Mouse (Mus musculus) kidney, embryonic 16.5 days (tissue): ENCODE measurements around the gene Tns1. TPM values are rescaled to one million over a fixed set of nuclear protein-coding genes. Genes with fewer than 3 reads are reported as not detected.
A peak's percentile ranks its signal among the peaks of the same experiment; 100 is the strongest.
"Not testable (repeated sequence)": the region's sequence is repeated elsewhere in the genome, so short reads cannot be mapped to it uniquely, and the experiment has no call there.

ENCODE experiments used
- ATAC-seq: fragments of 200-750 bp; cut with Nextera tagmentation; 2 replicates; pipeline ENCODE4 v1.8.0; 2017; ENCODE audit warnings: moderate TSS enrichment; ENCODE audit not compliant: low FRiP score, low TSS enrichment
- H3K27ac ChIP-seq: fragments of 300-500 bp; sonication (generic); 2 replicates; pipeline ENCODE4 v1.5.1; 2014; ENCODE audit warnings: low read length
- H3K27me3 ChIP-seq: fragments of 300-500 bp; sonication (generic); 2 replicates; pipeline ENCODE4 v1.6.1; 2014; ENCODE audit warnings: low read length, control low read depth, mixed read lengths; ENCODE audit not compliant: insufficient read depth
- H3K36me3 ChIP-seq: fragments of 300-500 bp; sonication (generic); 2 replicates; pipeline ENCODE4 v1.6.1; 2014; ENCODE audit warnings: low read length, control low read depth, mixed read lengths; ENCODE audit not compliant: insufficient read depth
- H3K4me1 ChIP-seq: fragments of 300-500 bp; sonication (generic); 2 replicates; pipeline ENCODE4 v1.6.1; 2014; ENCODE audit warnings: low read length, control low read depth, mixed read lengths; ENCODE audit not compliant: insufficient read depth
- H3K4me2 ChIP-seq: fragments of 300-500 bp; sonication (generic); replicated peaks from 2 replicates; pipeline ENCODE4 v1.6.1; 2014; ENCODE audit warnings: low read depth, low read length
- H3K4me3 ChIP-seq: fragments of 300-500 bp; sonication (generic); 2 replicates; pipeline ENCODE4 v1.5.1; 2014; ENCODE audit warnings: mild to moderate bottlenecking, low read length
- H3K9ac ChIP-seq: fragments of 300-500 bp; sonication (generic); replicated peaks from 2 replicates; pipeline ENCODE4 v1.6.1; 2014; ENCODE audit warnings: low read length
- H3K9me3 ChIP-seq: fragments of 300-500 bp; sonication (generic); 2 replicates; pipeline ENCODE4 v1.6.1; 2016; ENCODE audit warnings: low read length, control low read depth
- WGBS: fragments of 180-500 bp; shearing (Covaris S2); extraction: QIAGEN DNeasy Blood & Tissue Kit; methylation state at CpG from one replicate; pipeline ENCODE4 v1.1.7; 2014; 5-methylcytosine and 5-hydroxymethylcytosine counted together
- polyA plus RNA-seq: library from polyadenylated mRNA; unstranded; fragments of >200 nt; fragmentation: Nextera tagmentation; extraction: Ambion mirVana; gene quantifications from 2 replicates; pipeline ENCODE4 v1.2.1, GENCODE M21; 2015

Gene Tns1
- 77.3 and 78.3 TPM in 2 replicates for polyA plus RNA-seq

DNA sequence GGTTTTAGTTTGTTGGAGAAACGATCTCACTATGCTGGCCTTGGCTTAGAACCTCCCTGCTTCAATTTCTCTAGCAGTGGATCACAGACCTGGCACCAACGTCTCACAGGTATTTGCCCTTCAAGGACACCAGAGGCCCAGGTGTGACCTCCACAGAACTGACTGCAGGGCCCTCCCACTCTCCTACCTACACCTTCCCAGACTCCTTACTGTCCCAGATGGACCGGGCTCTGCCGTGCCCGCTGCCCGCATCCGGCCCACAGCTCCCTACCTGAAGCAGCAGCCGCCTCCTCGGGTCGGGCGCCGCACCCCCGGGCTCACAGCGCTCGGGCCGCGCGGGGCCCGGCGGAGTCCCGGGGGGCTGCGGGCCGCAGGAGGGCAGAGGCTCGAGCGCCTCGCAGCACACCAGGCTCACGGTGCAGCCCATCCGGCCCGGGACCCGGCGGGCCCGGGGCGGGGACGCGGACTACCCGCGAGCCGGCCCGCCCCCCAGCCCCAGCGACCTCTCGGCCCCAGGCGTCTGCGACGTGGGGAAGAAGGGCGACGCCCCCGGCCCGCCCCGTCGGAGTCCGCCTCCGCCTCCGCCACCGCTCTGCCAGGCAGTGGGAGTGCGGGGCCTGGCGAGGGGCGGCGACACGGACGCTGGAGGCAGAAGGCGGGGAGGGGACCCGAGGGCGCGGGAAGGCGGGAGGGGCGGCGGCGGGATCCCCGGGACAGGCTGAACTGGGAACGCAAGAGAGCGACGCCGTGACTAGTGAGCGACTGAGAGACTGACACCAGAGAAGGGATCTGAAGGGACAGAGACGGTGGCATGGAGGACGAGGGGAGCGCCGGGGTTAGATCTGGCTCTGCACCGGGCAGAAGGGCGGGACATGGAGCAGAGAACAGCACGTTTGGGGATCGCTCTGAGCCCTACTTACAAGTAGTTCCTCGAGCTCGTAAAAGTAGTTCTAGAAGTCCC is at the start of gene Tns1:
Gene Tns1 (minus strand): TSS at position 429 of the 961 bp plus-strand sequence.
- H3K36me3 ChIP-seq = no peaks in the 10 kb centered on the region
- H3K4me3 ChIP-seq = peak within 1 kb of the TSS; percentile 58
- under 1% methylated on average over 77 of the region's 84 CpGs for WGBS
- peak; percentile 67 for ATAC-seq
- no peaks in the 10 kb centered on the region for H3K9me3 ChIP-seq
- H3K4me1 ChIP-seq = peaks cover 18% of the 10 kb centered on the region
- H3K27ac ChIP-seq = peak within 1 kb of the TSS; percentile 51; the same call in 1 of the 2 replicates
- H3K27me3 ChIP-seq = 0 out of 2 replicates have a peak, but pooled peaks cover 3% of the 10 kb centered on the region
- peak within 1 kb of the TSS; percentile 98 for H3K4me2 ChIP-seq
- H3K9ac ChIP-seq = peak within 1 kb of the TSS; percentile 77

DNA sequence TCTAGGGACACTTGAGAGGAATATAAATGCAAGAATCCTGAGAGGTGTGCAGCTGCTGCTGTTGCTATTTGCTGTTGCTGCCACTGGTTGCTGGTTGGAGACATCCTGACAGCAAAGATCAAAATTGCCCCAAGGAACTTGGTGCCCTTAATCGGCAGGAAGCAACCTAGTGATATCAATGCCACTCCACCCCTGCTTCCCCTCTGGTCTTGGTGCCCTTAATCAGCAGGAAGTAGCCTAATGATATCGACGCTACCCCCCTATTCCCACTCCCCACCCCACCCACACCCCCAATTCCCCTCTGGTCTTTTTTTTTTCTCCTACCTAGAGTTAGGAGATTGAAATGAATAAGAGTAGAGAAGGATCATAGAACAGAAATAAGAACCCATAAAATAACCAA is 48.5 kb upstream of the Tns1 start:
- no peak overlapping the region for H3K27ac ChIP-seq
- WGBS = 83% methylated on average over 3 of the region's 3 CpGs

DNA sequence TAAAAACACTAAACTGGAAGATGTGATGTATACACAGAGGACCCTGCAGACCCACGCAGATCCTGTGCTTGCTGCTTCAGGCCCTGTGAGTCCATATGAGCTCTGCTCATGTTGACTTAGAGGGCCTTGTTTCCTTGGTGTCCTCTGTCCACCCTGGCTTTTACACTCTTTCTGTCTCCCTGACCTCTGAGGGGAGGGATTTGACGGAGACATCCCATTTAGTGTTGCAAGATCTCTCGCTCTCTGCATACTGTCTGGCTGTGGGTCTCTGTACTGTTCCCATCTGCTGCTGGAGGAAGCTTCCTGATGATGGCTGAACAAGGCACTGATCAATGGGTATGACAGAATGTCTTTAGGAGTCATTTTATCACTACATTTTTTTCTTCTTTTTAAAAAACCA is 45.5 kb upstream of the Tns1 start:
- no peak overlapping the region for H3K9ac ChIP-seq
- no peak for ATAC-seq
- no peaks in the 10 kb centered on the region for H3K36me3 ChIP-seq
- no peak overlapping the region for H3K4me3 ChIP-seq
- no peaks in the 10 kb centered on the region for H3K9me3 ChIP-seq
- WGBS = 91% methylated on average over 3 of the region's 3 CpGs
- H3K27me3 ChIP-seq = no peaks in the 10 kb centered on the region
- H3K4me1 ChIP-seq = no peaks in the 10 kb centered on the region
- H3K4me2 ChIP-seq = no peak overlapping the region
- H3K27ac ChIP-seq = no peak overlapping the region

More for the DNA sequence above, 48.5 kb upstream of the Tns1 start:
- Histone ChIP-seq H3K27me3 (no peaks in the 10 kb centered on the region), H3K9me3 (no peaks in the 10 kb centered on the region), H3K36me3 (no peaks in the 10 kb centered on the region), H3K4me2 (no peak overlapping the region), H3K4me3 (no peak overlapping the region), H3K9ac (no peak overlapping the region), H3K4me1 (no peaks in the 10 kb centered on the region)
- ATAC-seq = no peak

DNA sequence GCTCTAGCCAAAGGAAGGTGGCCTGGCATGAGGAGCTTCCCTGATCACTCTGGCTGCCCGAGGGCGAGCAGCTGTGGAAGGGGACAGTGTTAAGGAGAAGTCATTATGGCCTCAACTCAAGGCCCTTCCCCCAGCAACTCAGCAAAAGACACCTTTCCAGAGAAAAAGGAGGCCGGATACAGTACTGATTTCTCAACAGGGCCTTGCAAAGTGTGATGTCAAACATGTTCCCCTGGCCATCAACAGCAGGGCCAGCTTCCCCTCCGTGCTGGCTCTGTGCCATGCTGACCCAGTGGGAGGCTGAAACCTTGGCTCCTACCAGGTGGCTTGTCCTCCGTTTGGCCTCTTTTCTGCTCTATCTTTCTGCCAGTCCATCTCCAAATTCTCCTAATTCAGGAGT is 42.9 kb upstream of the Tns1 start:
- H3K9me3 ChIP-seq = no peaks in the 10 kb centered on the region
- no peak overlapping the region for H3K9ac ChIP-seq
- no peaks in the 10 kb centered on the region for H3K4me1 ChIP-seq
- no peaks in the 10 kb centered on the region for H3K27me3 ChIP-seq
- no peaks in the 10 kb centered on the region for H3K36me3 ChIP-seq
- no peak overlapping the region for H3K4me2 ChIP-seq
- H3K27ac ChIP-seq = no peak overlapping the region
- no peak overlapping the region for H3K4me3 ChIP-seq
- no peak for ATAC-seq
- 84% methylated on average over 5 of the region's 5 CpGs for WGBS

DNA sequence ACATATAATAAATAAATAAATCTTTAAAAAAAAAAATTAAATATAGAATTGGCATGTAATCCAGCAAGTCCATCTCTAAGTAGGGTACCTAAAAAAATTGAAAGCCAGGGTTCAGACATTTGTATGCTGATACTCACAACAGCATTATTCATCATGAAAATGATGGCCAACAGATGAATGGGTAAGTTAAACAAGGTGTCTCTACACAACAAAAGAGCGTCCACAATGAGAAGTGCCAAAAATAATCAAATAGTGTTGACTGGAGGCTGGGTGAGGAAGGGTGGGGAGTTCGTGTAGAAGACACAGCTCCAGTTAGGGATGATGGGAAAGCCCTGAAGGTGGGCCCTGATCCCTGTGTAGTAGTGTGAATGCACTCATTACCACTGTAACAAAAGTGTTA is 35.8 kb upstream of the Tns1 start:
- H3K4me2 ChIP-seq = no peak overlapping the region
- H3K9me3 ChIP-seq = no peaks in the 10 kb centered on the region
- no peaks in the 10 kb centered on the region for H3K36me3 ChIP-seq
- H3K27ac ChIP-seq = no peak overlapping the region
- 71% methylated on average over 2 of the region's 2 CpGs for WGBS
- no peak overlapping the region for H3K4me3 ChIP-seq
- no peak for ATAC-seq
- no peaks in the 10 kb centered on the region for H3K4me1 ChIP-seq
- no peak overlapping the region for H3K9ac ChIP-seq
- no peaks in the 10 kb centered on the region for H3K27me3 ChIP-seq

DNA sequence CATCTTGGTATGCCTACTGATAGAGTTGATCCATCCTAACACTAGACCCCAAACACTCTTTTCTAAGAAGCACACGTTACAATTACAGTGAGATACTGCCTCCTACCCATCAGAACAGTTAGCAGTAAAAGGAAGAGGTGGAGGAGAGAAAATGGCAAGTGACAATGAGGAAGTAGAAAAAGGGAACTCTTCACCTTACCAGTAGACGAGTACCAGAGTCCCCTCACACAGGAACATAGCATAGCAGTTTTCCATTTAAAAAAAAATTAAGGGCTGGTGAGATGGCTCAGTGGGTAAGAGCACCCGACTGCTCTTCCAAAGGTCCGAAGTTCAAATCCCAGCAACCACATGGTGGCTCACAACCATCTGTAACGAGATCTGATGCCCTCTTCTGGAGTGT is 35.4 kb upstream of the Tns1 start:
- not testable (repeated sequence) for ATAC-seq, H3K9me3 ChIP-seq, H3K4me2 ChIP-seq, H3K36me3 ChIP-seq, H3K27me3 ChIP-seq, H3K9ac ChIP-seq, H3K4me1 ChIP-seq, H3K4me3 ChIP-seq, H3K27ac ChIP-seq
- 83% methylated on average over 5 of the region's 5 CpGs for WGBS

DNA sequence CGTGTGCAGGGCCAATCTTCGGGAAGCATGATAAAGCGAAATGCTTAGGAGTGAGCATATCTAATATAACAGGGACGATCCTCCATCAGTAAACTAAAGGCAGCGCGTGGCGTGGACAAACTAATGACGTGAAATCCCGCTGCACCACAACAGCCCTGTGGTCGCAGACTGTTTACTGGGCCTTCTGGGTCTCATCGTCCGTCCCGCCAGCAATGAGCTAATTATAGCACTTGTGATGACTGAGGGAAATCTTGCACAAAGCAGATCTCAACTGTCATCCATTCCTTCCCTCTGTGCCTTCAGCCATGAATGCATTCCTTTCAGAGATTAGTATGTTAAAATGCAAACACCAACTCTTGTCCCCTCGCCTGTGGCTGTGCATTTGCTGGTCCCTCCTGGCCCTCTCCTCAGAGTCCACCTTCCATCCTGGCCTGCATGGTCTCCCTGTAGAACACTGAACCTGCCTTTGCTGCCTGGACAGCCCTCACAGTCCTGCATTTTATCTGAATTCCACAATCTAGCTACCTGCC is 32.2 kb upstream of the Tns1 start:
- 81% methylated on average over 14 of the region's 14 CpGs for WGBS
- no peak overlapping the region for H3K27ac ChIP-seq
- ATAC-seq = no peak

DNA sequence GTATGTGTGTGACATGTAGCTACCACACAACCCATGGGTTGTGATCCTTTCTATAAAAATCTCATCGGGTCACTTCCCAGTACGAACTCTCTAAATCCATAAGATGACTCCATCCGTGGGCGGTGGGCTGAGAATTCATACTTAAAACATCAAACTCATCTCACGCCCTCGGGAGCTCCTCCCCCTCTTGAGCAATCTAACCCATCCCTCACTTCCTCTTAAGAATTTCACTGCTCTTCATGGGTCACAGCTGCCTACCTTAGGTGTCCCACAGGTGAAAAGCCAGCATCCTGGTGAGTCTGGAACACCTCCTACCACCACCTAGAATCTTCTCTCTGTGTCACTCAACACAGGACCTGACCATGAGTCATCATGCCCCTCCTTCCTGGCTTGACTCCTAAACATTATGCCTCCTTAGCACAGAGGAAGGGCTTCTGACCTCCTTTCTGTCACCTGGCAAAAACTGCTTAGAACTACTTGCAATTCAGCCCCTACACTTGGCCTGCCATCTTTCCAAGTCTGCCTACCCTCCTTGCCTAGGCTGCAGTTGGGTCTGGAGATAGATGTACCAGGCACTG is 31.3 kb upstream of the Tns1 start:
- Histone ChIP-seq H3K4me2 (no peak overlapping the region), H3K36me3 (no peaks in the 10 kb centered on the region), H3K4me3 (no peak overlapping the region), H3K9me3 (no peaks in the 10 kb centered on the region), H3K27me3 (no peaks in the 10 kb centered on the region), H3K27ac (no peak overlapping the region), H3K4me1 (no peaks in the 10 kb centered on the region), H3K9ac (no peak overlapping the region)
- ATAC-seq = no peak
- 81% methylated on average over 6 of the region's 6 CpGs for WGBS

More for the DNA sequence above, 32.2 kb upstream of the Tns1 start:
- Histone ChIP-seq H3K4me2 (no peak overlapping the region), H3K36me3 (no peaks in the 10 kb centered on the region), H3K4me3 (no peak overlapping the region), H3K9me3 (no peaks in the 10 kb centered on the region), H3K27me3 (no peaks in the 10 kb centered on the region), H3K9ac (no peak overlapping the region), H3K4me1 (no peaks in the 10 kb centered on the region)

DNA sequence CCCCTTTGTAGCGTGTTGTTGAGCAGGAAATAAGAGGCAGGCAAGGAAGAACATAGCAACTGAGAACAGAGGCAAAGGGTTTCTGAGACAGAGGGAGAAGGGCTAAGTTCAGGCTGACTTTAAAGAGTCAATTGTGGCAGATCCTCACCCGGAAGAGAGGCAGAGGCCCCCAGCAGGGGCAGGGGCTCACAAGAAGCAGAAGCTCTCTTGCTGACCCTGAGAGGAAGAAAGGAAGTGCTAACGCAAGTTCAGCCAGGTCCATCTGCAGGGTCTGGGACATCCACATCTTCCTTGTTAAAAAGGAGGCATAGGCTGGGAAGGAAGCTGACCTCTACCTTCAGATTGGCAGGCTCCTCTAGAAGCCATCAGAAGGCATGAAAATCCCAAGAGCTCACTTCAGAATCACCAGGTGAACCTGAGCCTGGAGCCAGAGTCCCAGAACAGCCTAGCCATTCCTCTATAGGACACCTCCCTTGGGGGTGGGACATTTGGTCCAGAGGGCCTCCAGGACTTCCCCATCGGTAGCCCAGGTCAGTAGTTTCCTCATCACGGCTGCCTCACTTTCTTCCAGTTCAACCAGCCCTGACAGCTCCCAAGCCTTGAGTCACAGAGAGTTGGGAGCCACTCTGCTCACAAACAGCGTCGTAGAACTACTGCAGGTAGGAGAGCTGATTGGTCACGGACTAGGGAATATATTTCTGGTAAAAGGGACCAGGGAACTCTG is 29.4 kb upstream of the Tns1 start, which contains the start of gene Cxcr2:
Gene Cxcr2 (plus strand): TSS at position 529 of the 724 bp plus-strand sequence.
- Histone ChIP-seq H3K27me3 (no peaks in the 10 kb centered on the region), H3K4me3 (no peak within 1 kb of the TSS), H3K36me3 (no peaks in the 10 kb centered on the region), H3K27ac (no peak within 1 kb of the TSS), H3K9me3 (no peaks in the 10 kb centered on the region), H3K9ac (no peak within 1 kb of the TSS), H3K4me1 (no peaks in the 10 kb centered on the region), H3K4me2 (no peak within 1 kb of the TSS)
- ATAC-seq = no peak
- WGBS = 68% methylated on average over 8 of the region's 8 CpGs
